Mouse (Mus musculus): ENCODE measurements around the gene Hcfc1r1. TPM values are rescaled to one million over a fixed set of nuclear protein-coding genes. Genes with fewer than 3 reads are reported as not detected.

Hcfc1r1 gene
- total and polyA plus RNA-seq, 3 experiments: 6.0 to 26.5 (median 8.9) TPM

GRCm38 (mm10) chr17:23679127-23679835 is 5.9 kb downstream of the Hcfc1r1 start, which contains the start of gene Cldn6:
Cldn6 (plus strand) TSS chr17:23679249.
- Histone ChIP-seq H3K4me3 (replicated peaks in 1 of 3; ENCODE audit: low read depth in 2 of 3, low read length in 2 of 3, poor library complexity in 1 of 3) (no peak within 1 kb of the TSS), H3K9me3 (replicated peaks; ENCODE audit: low read length) (no peaks in the 10 kb centered on the region), H3K4me1 (ENCODE audit: control insufficient read depth in 1 of 2, insufficient read depth in 2 of 2) (peaks cover 18 to 41% of the 10 kb centered on the region in 2 experiments), H3K36me3 (replicated peaks in 1 of 2; ENCODE audit: control insufficient read depth in 1 of 2, insufficient read depth in 1 of 2, low read length in 1 of 2) (no peaks in the 10 kb centered on the region), H3K27me3 (replicated peaks) (peaks cover 75% of the 10 kb centered on the region), H3K4me2 (ENCODE audit: insufficient read depth, low read depth, poor library complexity, severe bottlenecking) (no peak within 1 kb of the TSS; the same call in 1 of the 2 replicates), H3K79me2 (replicated peaks; ENCODE audit: control insufficient read depth, extremely low read depth, insufficient read depth, poor library complexity, severe bottlenecking) (no peaks in the 10 kb centered on the region), H3K9ac (ENCODE audit: insufficient read depth, low read depth) (no peak within 1 kb of the TSS), H3K27ac (ENCODE audit: insufficient read depth, low read depth) (no peak within 1 kb of the TSS)
- in situ Hi-C loops (cut with MboI; ENCODE audit: low pct_ligation_motif_present, low pct_unique_long_range_greater_than_20kb, low sequenced_read_pairs) (loop anchor here (10.0 kb wide), 1 partner anchor 46 kb away; the partner anchor contains the start of genes 1520401A03Rik and Pkmyt1), dilution Hi-C loops (cut with MboI; ENCODE audit: extremely low pct_ligation_motif_present, extremely low pct_unique_long_range_greater_than_20kb, low sequenced_read_pairs) (no loop called here)
- no peak for TF ChIP-seq MXI1 (IDR thresholded peaks at IDR 0.05; ENCODE audit: low read depth, low read length)
- TF ChIP-seq BHLHE40 (IDR thresholded peaks at IDR 0.05; ENCODE audit: low read depth, low read length): no peak
- DNase-seq (ENCODE audit: extremely low read depth): no peak

GRCm38 (mm10) chr17:23680336-23680735 is 6.9 kb downstream of the Hcfc1r1 start:
- H3K79me2 ChIP-seq (replicated peaks; ENCODE audit: control insufficient read depth, extremely low read depth, insufficient read depth, poor library complexity, severe bottlenecking): no peaks in the 10 kb centered on the region
- in situ Hi-C loops (cut with MboI; ENCODE audit: low pct_ligation_motif_present, low pct_unique_long_range_greater_than_20kb, low sequenced_read_pairs): no loop called here
- no peaks in the 10 kb centered on the region for H3K36me3 ChIP-seq (replicated peaks in 1 of 2; ENCODE audit: control insufficient read depth in 1 of 2, insufficient read depth in 1 of 2, low read length in 1 of 2)
- no peak for TF ChIP-seq RAD21 (IDR thresholded peaks at IDR 0.05; ENCODE audit: low read depth, low read length)
- TF ChIP-seq BHLHE40 (IDR thresholded peaks at IDR 0.05; ENCODE audit: low read depth, low read length): no peak
- TF ChIP-seq JUND (conservative IDR thresholded peaks at IDR 0.05; ENCODE audit: low read depth, low read length): no peak
- no peak for TF ChIP-seq UBTF (IDR thresholded peaks at IDR 0.05; ENCODE audit: low read depth, low read length)
- TF ChIP-seq MAX (IDR thresholded peaks at IDR 0.05; ENCODE audit: low read length): no peak
- TF ChIP-seq EP300 (IDR thresholded peaks at IDR 0.05; ENCODE audit: low read length): no peak
- TF ChIP-seq HCFC1 (IDR thresholded peaks at IDR 0.05; ENCODE audit: low read depth, low read length): no peak
- no peak for TF ChIP-seq MYC (IDR thresholded peaks at IDR 0.05; ENCODE audit: low read depth, low read length)
- TF ChIP-seq MAZ (IDR thresholded peaks at IDR 0.05; ENCODE audit: low read depth, low read length): no peak
- no peak for TF ChIP-seq SMC3 (IDR thresholded peaks at IDR 0.05; ENCODE audit: low read depth, low read length)
- TF ChIP-seq CTCF (conservative IDR thresholded peaks at IDR 0.05 in 1 of 2, IDR thresholded peaks at IDR 0.05 in 1 of 2; ENCODE audit: low read depth in 2 of 2, low read length in 2 of 2): no peak
- no peak for TF ChIP-seq MXI1 (IDR thresholded peaks at IDR 0.05; ENCODE audit: low read depth, low read length)
- TF ChIP-seq GABPA (IDR thresholded peaks at IDR 0.05; ENCODE audit: insufficient replicate concordance, low read depth, low read length): no peak
- no peak for TF ChIP-seq ETS1 (conservative IDR thresholded peaks at IDR 0.05; ENCODE audit: low read depth, low read length)
- no peaks in the 10 kb centered on the region for H3K9me3 ChIP-seq (replicated peaks; ENCODE audit: low read length)
- peaks cover 85% of the 10 kb centered on the region for H3K27me3 ChIP-seq (replicated peaks)
- H3K4me3 ChIP-seq (replicated peaks in 1 of 3; ENCODE audit: low read depth in 2 of 3, low read length in 2 of 3, poor library complexity in 1 of 3): no peak overlapping the region
- H3K4me2 ChIP-seq (ENCODE audit: insufficient read depth, low read depth, poor library complexity, severe bottlenecking): no peak overlapping the region
- no peak overlapping the region for H3K9ac ChIP-seq (ENCODE audit: insufficient read depth, low read depth)
- DNase-seq (ENCODE audit: extremely low read depth): no peak
- dilution Hi-C loops (cut with MboI; ENCODE audit: extremely low pct_ligation_motif_present, extremely low pct_unique_long_range_greater_than_20kb, low sequenced_read_pairs): no loop called here
- no peak overlapping the region for H3K27ac ChIP-seq (ENCODE audit: insufficient read depth, low read depth)
- H3K4me1 ChIP-seq (ENCODE audit: control insufficient read depth in 1 of 2, insufficient read depth in 2 of 2): peaks cover 18 to 35% of the 10 kb centered on the region in 2 experiments

Data from CH12.LX (cell line).